Mouse (Mus musculus) cortical plate, adult 2 months (tissue): Measurements from ENCODE around the gene Atp6v1b1.
A peak's percentile ranks its signal among the peaks of the same experiment; 100 is the strongest.

Source experiments
- CTCF ChIP-seq: fragments of 200-500 bp; IDR thresholded peaks from 2 replicates; pipeline ENCODE4 v1.5.1; 2011; ENCODE audit warnings: mild to moderate bottlenecking, control low read depth, low read length; ENCODE audit not compliant: insufficient read depth; ENCODE audit errors: extremely low read depth
- POLR2A ChIP-seq: fragments of 200-500 bp; IDR thresholded peaks from 2 replicates; pipeline ENCODE4 v1.6.1; 2011; ENCODE audit warnings: mild to moderate bottlenecking, low read length, control low read depth; ENCODE audit not compliant: insufficient read depth; ENCODE audit errors: extremely low read depth

DNA sequence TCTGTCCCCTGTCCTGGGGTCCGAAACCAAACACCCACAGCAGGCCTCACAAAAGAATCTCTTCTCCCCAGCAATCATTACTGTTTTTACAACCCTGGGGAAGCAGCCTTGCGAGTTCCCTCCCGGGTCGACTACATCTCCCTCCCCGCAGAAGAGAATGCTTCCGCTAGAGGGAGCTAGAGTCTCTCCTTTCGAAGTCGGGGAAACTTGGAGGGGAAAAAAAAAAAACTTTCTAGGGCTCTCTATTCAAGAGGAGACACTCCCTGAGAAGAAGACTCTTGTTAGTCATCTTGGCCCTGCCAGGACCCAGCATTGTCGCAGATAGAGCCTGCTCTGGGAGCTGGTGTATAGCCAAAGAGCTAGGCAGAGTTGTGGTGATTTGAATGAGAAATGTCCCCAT, 49.0 kb upstream of the Atp6v1b1 start:
- TF ChIP-seq POLR2A (no peak), CTCF (peak; percentile 58)
